Mouse (Mus musculus): ENCODE data around the gene Mrps18a. TPM values are rescaled to one million over a fixed set of nuclear protein-coding genes. Genes with fewer than 3 reads are reported as not detected.

Mrps18a gene
- polyA plus RNA-seq (2014; fragmentation: Nextera tagmentation; extraction: Ambion mirVana) = 112 and 128 TPM in 2 replicates

DNA sequence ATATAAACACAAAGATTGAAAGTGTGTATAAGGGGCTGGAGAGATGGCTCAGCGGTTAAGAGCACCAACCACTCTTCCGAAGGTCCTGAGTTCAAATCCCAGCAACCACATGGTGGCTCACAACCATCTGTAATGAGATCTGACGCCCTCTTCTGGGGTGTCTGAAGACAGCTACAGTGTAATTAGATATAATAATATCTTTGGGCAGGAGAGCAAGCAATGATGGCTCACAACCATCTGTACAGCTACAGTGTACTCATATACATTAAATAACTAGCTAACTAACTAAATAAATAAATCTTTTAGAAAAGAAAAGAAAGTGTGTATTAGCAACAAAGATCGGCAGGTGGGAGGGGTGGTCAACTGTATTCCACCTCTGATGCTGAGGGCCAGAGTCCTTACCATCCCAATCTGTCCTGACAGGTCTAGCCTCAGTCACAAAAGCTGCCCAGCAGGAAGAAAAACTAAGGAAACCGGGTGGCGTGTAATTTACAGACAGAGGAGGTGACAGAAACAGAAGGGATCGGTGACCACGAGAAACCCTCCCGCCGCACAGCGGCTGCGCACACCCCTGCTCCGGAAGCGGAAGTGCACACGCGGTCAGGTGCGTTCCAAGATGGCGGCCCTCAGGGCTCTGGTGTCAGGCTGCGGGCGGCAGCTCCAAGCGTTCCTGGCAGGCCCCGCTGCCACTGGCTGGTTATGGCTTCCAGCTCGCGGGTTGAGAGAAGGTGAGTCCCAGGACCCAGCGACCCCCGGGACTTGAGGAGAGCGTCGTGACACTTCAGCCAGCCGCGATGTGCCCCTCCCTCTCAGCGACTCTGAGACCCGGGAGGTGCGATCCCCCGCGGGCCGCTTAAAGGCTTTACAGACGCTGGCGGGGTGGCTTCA is at the start of gene Mrps18a:
Gene Mrps18a (plus strand): TSS at position 585 of the 888 bp plus-strand sequence.
- ATAC-seq (ENCODE audit: low read depth) (peak; percentile 95), DNase-seq (ENCODE audit: low spot score) (peak; percentile 94)
- H3K4me3 ChIP-seq (ENCODE audit: low read depth, low read length) = peak within 1 kb of the TSS; percentile 73
- H3K4me2 ChIP-seq (ENCODE audit: low read depth, low read length) = peak within 1 kb of the TSS; percentile 93
- peak within 1 kb of the TSS; percentile 82 for H3K9ac ChIP-seq (ENCODE audit: low read depth, low read length)
- 0 out of 2 replicates have a peak, but pooled peaks cover 5% of the 10 kb centered on the region for H3K36me3 ChIP-seq (ENCODE audit: control insufficient read depth, insufficient read depth, low read length)
- 6% methylated on average over 38 of the region's 38 CpGs for WGBS
- H3K4me1 ChIP-seq (ENCODE audit: control insufficient read depth, insufficient read depth, low read length) = peaks cover 10% of the 10 kb centered on the region
- H3K9me3 ChIP-seq (ENCODE audit: control insufficient read depth, low read length) = no peaks in the 10 kb centered on the region
- H3K27ac ChIP-seq (replicated peaks; ENCODE audit: low read depth, low read length) = 0 out of 2 replicates have a peak within 1 kb of the TSS, but pooled peaks have one; percentile 23
- H3K27me3 ChIP-seq (replicated peaks; ENCODE audit: control insufficient read depth, insufficient read depth, low read length) = peaks cover 3% of the 10 kb centered on the region; the same call in 1 of the 2 replicates

DNA sequence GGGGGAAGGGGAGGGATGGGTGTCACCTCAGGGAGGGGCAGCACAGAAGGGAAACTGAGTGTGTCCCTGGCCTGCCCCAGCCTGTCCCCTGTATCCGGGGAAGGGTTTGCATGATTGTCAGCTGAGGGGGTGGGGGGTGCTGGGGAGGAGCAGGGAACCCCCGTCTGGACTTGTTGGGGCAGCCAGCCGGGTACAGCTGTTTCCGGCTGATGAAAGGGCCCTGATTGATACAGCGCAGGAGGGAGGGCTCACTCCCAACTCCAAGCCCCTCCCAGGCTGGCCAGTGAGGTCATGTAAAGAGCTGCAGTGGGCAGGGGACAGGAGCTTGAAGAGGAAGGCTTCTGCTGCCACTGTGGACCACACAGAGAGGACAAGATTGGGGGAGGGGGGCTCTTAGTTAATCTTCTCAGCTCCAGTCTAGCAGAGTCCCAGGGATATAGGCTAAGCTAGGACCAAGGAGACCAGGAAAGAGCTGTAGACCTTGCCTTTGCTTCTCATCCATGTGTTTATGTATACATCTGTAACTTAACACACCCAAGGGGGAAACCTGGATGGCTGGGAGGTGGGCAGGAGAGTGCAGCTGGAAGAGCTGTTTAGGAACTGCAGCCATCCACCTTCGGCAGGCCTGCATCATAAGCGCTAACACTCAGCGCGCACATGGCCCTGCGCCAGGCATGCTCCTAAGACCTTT is 47.4 kb upstream of the Mrps18a start:
- ATAC-seq (ENCODE audit: low read depth) (peak; percentile 84), DNase-seq (ENCODE audit: low spot score) (peak; percentile 84)
- H3K27me3 ChIP-seq (replicated peaks; ENCODE audit: control insufficient read depth, insufficient read depth, low read length) = no peaks in the 10 kb centered on the region
- WGBS = 16% methylated on average over 10 of the region's 10 CpGs
- H3K4me3 ChIP-seq (ENCODE audit: low read depth, low read length) = no peak overlapping the region
- no peaks in the 10 kb centered on the region for H3K9me3 ChIP-seq (ENCODE audit: control insufficient read depth, low read length)
- H3K27ac ChIP-seq (replicated peaks; ENCODE audit: low read depth, low read length) = no peak overlapping the region
- H3K4me2 ChIP-seq (ENCODE audit: low read depth, low read length) = peak overlapping the region; percentile 12; the same call in 1 of the 2 replicates
- no peaks in the 10 kb centered on the region for H3K36me3 ChIP-seq (ENCODE audit: control insufficient read depth, insufficient read depth, low read length)
- H3K4me1 ChIP-seq (ENCODE audit: control insufficient read depth, insufficient read depth, low read length) = peaks cover 13% of the 10 kb centered on the region
- peak overlapping the region; percentile 3; the same call in 1 of the 2 replicates for H3K9ac ChIP-seq (ENCODE audit: low read depth, low read length)

DNA sequence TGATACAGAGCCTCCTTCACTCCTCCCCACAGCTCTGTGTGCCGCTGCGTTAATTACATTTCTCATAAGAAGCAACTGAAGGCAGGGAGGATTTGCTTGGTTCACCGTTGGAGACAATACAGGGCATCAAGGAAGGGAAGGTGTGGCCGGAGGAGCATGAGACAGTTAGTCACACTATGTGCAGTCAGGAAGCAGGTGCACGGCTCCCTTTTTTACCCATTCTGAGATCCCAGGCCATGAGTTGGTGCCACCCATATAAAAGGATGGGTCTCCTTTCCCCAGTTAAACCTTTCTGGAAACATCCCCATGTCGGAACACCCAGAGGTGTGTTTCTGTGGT is 46.8 kb upstream of the Mrps18a start:
- Histone ChIP-seq H3K27ac (replicated peaks; ENCODE audit: low read depth, low read length) (no peak overlapping the region), H3K9me3 (ENCODE audit: control insufficient read depth, low read length) (no peaks in the 10 kb centered on the region), H3K9ac (ENCODE audit: low read depth, low read length) (no peak overlapping the region), H3K36me3 (ENCODE audit: control insufficient read depth, insufficient read depth, low read length) (no peaks in the 10 kb centered on the region), H3K4me1 (ENCODE audit: control insufficient read depth, insufficient read depth, low read length) (peaks cover 13% of the 10 kb centered on the region), H3K4me2 (ENCODE audit: low read depth, low read length) (0 out of 2 replicates have a peak overlapping the region, but pooled peaks have one; percentile 12), H3K4me3 (ENCODE audit: low read depth, low read length) (no peak overlapping the region), H3K27me3 (replicated peaks; ENCODE audit: control insufficient read depth, insufficient read depth, low read length) (no peaks in the 10 kb centered on the region)
- DNase-seq (ENCODE audit: low spot score) (no peak), ATAC-seq (ENCODE audit: low read depth) (no peak)
- 50% methylated on average over 6 of the region's 6 CpGs for WGBS

DNA sequence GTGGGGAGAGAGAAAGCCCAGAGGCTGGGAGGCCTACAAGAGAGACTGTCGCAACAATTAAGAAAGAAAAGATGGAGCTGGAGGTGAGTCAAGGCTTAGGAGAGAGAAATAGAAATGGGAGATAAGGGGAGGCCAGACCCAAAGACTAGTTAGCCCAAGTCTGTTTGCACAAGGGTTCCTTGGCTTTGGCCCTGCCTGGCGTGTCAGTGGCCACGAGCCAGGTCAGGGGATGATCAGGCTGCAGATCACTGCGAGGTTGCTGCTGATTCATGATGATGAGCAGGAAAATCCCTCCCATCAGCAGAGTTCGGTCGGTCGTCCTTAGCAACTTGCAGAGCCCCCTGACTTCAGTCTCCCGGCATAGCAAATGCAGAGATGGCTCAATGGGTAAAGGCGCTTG is 40.7 kb upstream of the Mrps18a start:
- Histone ChIP-seq H3K36me3 (ENCODE audit: control insufficient read depth, insufficient read depth, low read length) (no peaks in the 10 kb centered on the region), H3K4me2 (ENCODE audit: low read depth, low read length) (no peak overlapping the region), H3K27ac (replicated peaks; ENCODE audit: low read depth, low read length) (no peak overlapping the region), H3K9me3 (ENCODE audit: control insufficient read depth, low read length) (no peaks in the 10 kb centered on the region), H3K4me3 (ENCODE audit: low read depth, low read length) (no peak overlapping the region), H3K9ac (ENCODE audit: low read depth, low read length) (no peak overlapping the region), H3K4me1 (ENCODE audit: control insufficient read depth, insufficient read depth, low read length) (peaks cover 19% of the 10 kb centered on the region), H3K27me3 (replicated peaks; ENCODE audit: control insufficient read depth, insufficient read depth, low read length) (no peaks in the 10 kb centered on the region)
- ATAC-seq (ENCODE audit: low read depth) (no peak), DNase-seq (ENCODE audit: low spot score) (no peak)
- 59% methylated on average over 9 of the region's 9 CpGs for WGBS

DNA sequence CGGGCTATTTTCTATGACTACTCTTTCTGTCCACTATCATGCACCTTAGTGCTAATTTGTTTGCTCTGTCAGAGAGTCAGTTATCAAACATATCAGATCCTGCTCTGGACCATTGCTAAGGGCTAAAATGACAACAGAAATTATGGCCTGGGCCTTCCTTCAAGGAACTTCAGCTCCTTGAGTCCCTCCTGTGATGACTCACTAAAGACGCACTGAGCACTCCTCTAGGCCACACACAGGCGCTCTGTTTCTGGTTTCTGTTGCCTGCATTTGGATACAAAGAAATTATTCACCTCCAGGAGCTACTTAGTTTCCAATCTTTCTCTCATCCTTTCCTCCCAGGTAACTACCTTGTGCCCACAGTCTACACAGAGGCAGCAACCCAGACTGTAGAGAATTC is 39.3 kb upstream of the Mrps18a start:
- Histone ChIP-seq H3K27me3 (replicated peaks; ENCODE audit: control insufficient read depth, insufficient read depth, low read length) (no peaks in the 10 kb centered on the region), H3K4me3 (ENCODE audit: low read depth, low read length) (no peak overlapping the region), H3K4me1 (ENCODE audit: control insufficient read depth, insufficient read depth, low read length) (peaks cover 22% of the 10 kb centered on the region), H3K27ac (replicated peaks; ENCODE audit: low read depth, low read length) (no peak overlapping the region), H3K9ac (ENCODE audit: low read depth, low read length) (no peak overlapping the region), H3K9me3 (ENCODE audit: control insufficient read depth, low read length) (no peaks in the 10 kb centered on the region), H3K36me3 (ENCODE audit: control insufficient read depth, insufficient read depth, low read length) (no peaks in the 10 kb centered on the region), H3K4me2 (ENCODE audit: low read depth, low read length) (no peak overlapping the region)
- no peak for DNase-seq (ENCODE audit: low spot score)
- WGBS = 69% methylated on average over 3 of the region's 3 CpGs
- ATAC-seq (ENCODE audit: low read depth) = no peak

DNA sequence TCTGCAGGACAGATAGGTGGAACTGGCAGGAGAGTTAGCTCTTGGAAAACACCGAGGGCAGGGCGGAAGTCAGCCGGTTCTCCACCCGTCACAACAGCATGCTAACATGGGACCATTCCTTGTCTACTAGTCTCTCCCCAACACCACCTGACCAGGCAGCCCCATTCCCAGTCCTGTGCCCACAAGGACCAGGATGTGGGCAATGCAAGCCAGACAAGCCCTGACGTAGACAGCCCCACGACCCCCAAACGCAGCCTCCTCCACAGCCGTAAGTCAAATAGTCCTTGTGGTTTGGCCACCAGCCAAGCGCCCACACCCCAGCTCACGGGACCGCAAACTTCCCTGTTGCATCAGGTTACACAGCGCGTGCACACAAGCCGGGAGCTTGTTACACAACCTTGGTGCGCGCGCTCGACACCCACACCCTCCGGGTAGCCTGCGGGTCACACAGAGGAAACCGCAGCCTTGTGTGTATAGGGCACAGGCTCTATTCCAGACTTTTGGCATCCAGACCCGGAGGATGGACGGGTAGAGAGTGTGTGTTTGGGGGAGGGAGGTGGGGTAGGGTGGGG is 37.0 kb upstream of the Mrps18a start:
- H3K36me3 ChIP-seq (ENCODE audit: control insufficient read depth, insufficient read depth, low read length) = no peaks in the 10 kb centered on the region
- H3K27ac ChIP-seq (replicated peaks; ENCODE audit: low read depth, low read length) = peak overlapping the region; percentile 52; the same call in 1 of the 2 replicates
- H3K27me3 ChIP-seq (replicated peaks; ENCODE audit: control insufficient read depth, insufficient read depth, low read length) = no peaks in the 10 kb centered on the region
- peak overlapping the region; percentile 32 for H3K9ac ChIP-seq (ENCODE audit: low read depth, low read length)
- H3K9me3 ChIP-seq (ENCODE audit: control insufficient read depth, low read length) = no peaks in the 10 kb centered on the region
- 13% methylated on average over 23 of the region's 23 CpGs for WGBS
- peaks cover 22% of the 10 kb centered on the region for H3K4me1 ChIP-seq (ENCODE audit: control insufficient read depth, insufficient read depth, low read length)
- peak; percentile 89 for ATAC-seq (ENCODE audit: low read depth)
- H3K4me3 ChIP-seq (ENCODE audit: low read depth, low read length) = peak overlapping the region; percentile 18
- DNase-seq (ENCODE audit: low spot score) = peak; percentile 97
- peak overlapping the region; percentile 48 for H3K4me2 ChIP-seq (ENCODE audit: low read depth, low read length)

DNA sequence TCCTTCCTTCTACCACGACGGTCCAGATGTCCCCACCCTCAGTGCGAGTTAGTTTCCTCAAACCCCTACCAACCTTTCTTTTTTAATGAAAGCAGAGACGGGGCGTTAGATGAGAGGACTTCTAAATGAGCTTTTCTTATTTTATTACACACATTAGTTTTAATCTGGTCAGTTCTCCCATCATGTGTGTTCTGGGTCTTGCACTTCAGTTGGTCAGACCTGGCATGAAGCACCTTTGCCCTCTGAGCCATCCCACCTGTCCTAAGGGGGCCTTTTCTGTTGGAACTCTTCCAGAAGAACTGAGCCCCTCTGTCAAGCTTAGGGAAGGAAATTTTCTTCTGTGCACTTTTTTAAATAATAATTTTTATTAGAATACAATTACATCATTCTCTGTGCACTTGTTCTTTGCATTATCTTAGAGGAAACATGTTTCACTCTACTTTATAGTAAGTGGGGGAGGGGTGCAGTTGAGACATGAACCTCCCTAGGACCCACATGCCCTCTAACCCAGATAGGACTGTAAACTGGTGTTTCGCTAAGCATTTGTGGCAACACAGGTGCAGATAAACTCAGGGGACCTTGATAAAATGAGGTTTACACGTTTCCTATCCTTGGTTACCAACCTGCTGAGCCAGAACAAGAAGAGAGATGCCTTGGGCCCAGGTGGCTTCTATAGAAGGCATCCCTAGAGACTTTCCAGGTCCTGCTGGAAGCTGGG is 36.2 kb upstream of the Mrps18a start:
- H3K4me2 ChIP-seq (ENCODE audit: low read depth, low read length) = peak overlapping the region; percentile 48
- no peak for ATAC-seq (ENCODE audit: low read depth)
- H3K36me3 ChIP-seq (ENCODE audit: control insufficient read depth, insufficient read depth, low read length) = no peaks in the 10 kb centered on the region
- no peak for DNase-seq (ENCODE audit: low spot score)
- H3K4me3 ChIP-seq (ENCODE audit: low read depth, low read length) = peak overlapping the region; percentile 18; the same call in 1 of the 2 replicates
- H3K27ac ChIP-seq (replicated peaks; ENCODE audit: low read depth, low read length) = no peak overlapping the region
- H3K27me3 ChIP-seq (replicated peaks; ENCODE audit: control insufficient read depth, insufficient read depth, low read length) = no peaks in the 10 kb centered on the region
- peak overlapping the region; percentile 32; the same call in 1 of the 2 replicates for H3K9ac ChIP-seq (ENCODE audit: low read depth, low read length)
- WGBS = 29% methylated on average over 7 of the region's 7 CpGs
- peaks cover 3% of the 10 kb centered on the region; the same call in 1 of the 2 replicates for H3K9me3 ChIP-seq (ENCODE audit: control insufficient read depth, low read length)
- H3K4me1 ChIP-seq (ENCODE audit: control insufficient read depth, insufficient read depth, low read length) = peaks cover 22% of the 10 kb centered on the region

DNA sequence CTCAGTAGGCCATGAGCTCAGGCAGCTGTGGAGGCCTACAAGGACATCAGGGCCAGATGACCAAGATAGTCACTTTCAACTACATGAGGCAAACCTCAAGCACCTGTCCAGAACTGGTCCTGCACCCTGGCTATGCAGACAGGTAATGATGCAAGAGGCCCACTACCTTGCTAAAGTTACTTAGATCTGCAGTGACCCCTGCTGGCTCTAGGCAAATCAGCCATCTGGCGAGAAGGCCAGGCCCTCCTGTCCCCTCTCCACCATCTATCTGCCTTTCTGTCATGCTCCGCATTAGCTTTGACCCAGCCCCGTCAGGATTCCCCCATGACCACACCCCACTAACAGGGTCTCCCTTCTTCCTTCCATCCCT is 35.7 kb upstream of the Mrps18a start:
- Histone ChIP-seq H3K27me3 (replicated peaks; ENCODE audit: control insufficient read depth, insufficient read depth, low read length) (no peaks in the 10 kb centered on the region), H3K27ac (replicated peaks; ENCODE audit: low read depth, low read length) (no peak overlapping the region), H3K9ac (ENCODE audit: low read depth, low read length) (no peak overlapping the region), H3K4me1 (ENCODE audit: control insufficient read depth, insufficient read depth, low read length) (peaks cover 22% of the 10 kb centered on the region), H3K36me3 (ENCODE audit: control insufficient read depth, insufficient read depth, low read length) (no peaks in the 10 kb centered on the region), H3K4me2 (ENCODE audit: low read depth, low read length) (no peak overlapping the region), H3K9me3 (ENCODE audit: control insufficient read depth, low read length) (peaks cover 3% of the 10 kb centered on the region; the same call in 1 of the 2 replicates), H3K4me3 (ENCODE audit: low read depth, low read length) (no peak overlapping the region)
- ATAC-seq (ENCODE audit: low read depth) = no peak
- DNase-seq (ENCODE audit: low spot score) = peak; percentile 65
- 52% methylated on average over 3 of the region's 3 CpGs for WGBS

Measured in embryonic facial prominence, embryonic 14.5 days (tissue).